27 mouse cellular contexts compared by ENCODE assay signal in the genomic region with DNA sequence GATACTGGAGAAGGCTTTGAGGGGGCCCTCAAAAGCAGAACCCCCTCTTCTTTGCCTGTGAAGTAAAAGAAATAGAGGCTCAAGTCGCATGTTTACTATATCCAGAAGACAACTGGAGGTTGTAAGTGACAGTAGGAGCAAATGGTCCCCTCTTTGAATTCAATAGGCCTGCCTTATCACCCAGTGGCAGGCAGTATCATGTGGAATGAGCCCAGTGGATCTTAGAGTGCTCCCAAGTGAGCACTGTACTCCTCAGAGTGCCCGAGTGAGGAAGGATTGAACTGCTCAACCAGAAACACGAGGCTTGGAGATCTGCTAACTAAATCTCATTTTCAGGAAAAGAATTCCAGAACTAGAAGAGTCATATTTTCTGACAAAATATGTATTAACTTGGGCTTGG. TPM values are rescaled to one million over a fixed set of nuclear protein-coding genes. Genes with fewer than 3 reads are reported as not detected.
"Had no signal": no experiment of that assay in that cellular context is flagged by ENCODE, and none has a peak within 500 bp of the region (broad histone marks: within the 10 kb centered on the region; RNA-seq: fewer than 3 reads in every experiment).

No protein-coding gene starts in this region.

- H3K27ac ChIP-seq: heart, embryonic 10.5 days; hindbrain, embryonic 10.5 days; hindbrain, embryonic 12.5 days; hindbrain, embryonic 14.5 days; intestine, embryonic 15.5 days; layer of hippocampus, adult 2 months; left cerebral cortex, adult 2 months; limb, embryonic 10.5 days; limb, embryonic 12.5 days had no signal

- H3K27me3 ChIP-seq: heart, embryonic 12.5 days; hindbrain, embryonic 12.5 days; intestine, embryonic 15.5 days had no signal

- H3K9ac ChIP-seq: forebrain, postnatal 0 days; heart, embryonic 12.5 days; hindbrain, embryonic 12.5 days; hindbrain, embryonic 14.5 days; intestine, embryonic 15.5 days; limb, embryonic 12.5 days had no signal

- ATAC-seq: forebrain, postnatal 0 days; hindbrain, embryonic 16.5 days; inflammation-experienced regulatory T-cells, adult 6 months; intestine, embryonic 15.5 days; intestine, postnatal 0 days had no signal

- H3K4me1 ChIP-seq: heart, embryonic 10.5 days; heart, embryonic 12.5 days; hindbrain, embryonic 10.5 days; hindbrain, embryonic 12.5 days; intestine, embryonic 15.5 days; limb, embryonic 10.5 days; limb, embryonic 12.5 days had no signal

- H3K36me3 ChIP-seq: heart, embryonic 10.5 days; heart, embryonic 12.5 days; hindbrain, embryonic 10.5 days; hindbrain, embryonic 12.5 days; intestine, embryonic 15.5 days; limb, embryonic 10.5 days; limb, embryonic 12.5 days had no signal

- H3K4me3 ChIP-seq: heart, embryonic 10.5 days; heart, embryonic 12.5 days; hindbrain, embryonic 10.5 days; hindbrain, embryonic 12.5 days; intestine, embryonic 15.5 days; layer of hippocampus, adult 2 months; left cerebral cortex, adult 2 months; limb, embryonic 10.5 days; limb, embryonic 12.5 days had no signal

- H3K9me3 ChIP-seq: heart, embryonic 10.5 days; heart, embryonic 12.5 days; hindbrain, embryonic 10.5 days; hindbrain, embryonic 12.5 days; intestine, embryonic 15.5 days; limb, embryonic 10.5 days; limb, embryonic 12.5 days had no signal

- H3K4me2 ChIP-seq: heart, embryonic 12.5 days; hindbrain, embryonic 12.5 days; hindbrain, embryonic 14.5 days; intestine, embryonic 15.5 days; limb, embryonic 12.5 days had no signal

- DNase-seq: forebrain, postnatal 0 days; gastrocnemius, postnatal 10 days; gastrocnemius, postnatal 25 days; heart, adult 18-20 months; heart, postnatal 10 days; heart, postnatal 4 days; kidney, adult 18-20 months; kidney, adult 8-10 months; kidney, postnatal 10 days; kidney, postnatal 25 days; kidney, postnatal 4 days had no signal

RNA-seq across cellular contexts. Expression of gene Gm9817, which starts 40.3 kb away (rescaled TPM):
- total RNA-seq: forebrain, postnatal 0 days; granulocyte monocyte progenitor cell, adult 5-6 weeks; layer of hippocampus, adult 2 months; left cerebral cortex, adult 2 months; left cerebral cortex, postnatal 36 days had no signal
- polyA plus RNA-seq: forebrain, postnatal 0 days; heart, embryonic 10.5 days; hindbrain, embryonic 10.5 days; hindbrain, embryonic 12.5 days; hindbrain, embryonic 14.5 days; intestine, embryonic 15.5 days; kidney, embryonic 16.5 days; limb, embryonic 10.5 days; limb, embryonic 12.5 days had no signal
